Mouse (Mus musculus): Measurements from ENCODE around the gene Tusc2.

Gene Tusc2

DNA sequence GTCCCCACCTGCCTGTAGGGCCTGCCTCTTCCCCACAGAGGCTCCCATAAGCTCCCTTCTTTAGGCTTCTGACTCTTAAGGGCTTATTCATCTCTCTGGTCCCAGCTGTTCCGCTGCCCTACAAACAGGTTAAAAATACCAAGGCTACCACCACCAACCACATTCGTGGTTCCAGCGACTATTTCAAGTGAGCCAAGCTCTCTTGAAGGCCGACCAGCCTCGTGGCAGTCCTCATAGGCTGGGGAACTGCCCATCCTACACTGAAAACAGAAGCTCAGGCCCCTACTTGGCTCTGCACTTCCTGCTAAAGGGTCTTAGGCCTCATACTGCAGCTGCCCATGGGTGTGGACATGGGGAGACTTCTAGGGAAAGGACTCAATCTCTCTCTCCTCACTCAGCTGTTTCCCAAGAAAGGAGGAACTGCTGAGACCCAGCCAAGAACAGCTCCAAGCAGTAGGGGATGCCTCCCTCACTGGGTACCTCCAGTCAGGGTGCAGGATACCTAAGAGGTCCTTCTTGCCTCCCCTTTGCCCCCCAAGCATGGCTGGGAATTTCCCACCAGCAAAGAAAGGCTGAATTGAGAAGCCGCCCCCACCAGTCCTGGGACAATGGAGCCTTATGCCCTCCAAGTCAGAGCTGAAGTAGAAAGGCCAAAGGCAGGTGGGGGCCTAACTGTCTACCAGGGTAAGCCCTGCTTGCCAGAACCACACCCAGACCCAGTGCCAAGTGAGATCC, 48.6 kb downstream of the Tusc2 start:
- no peak for DNase-seq (ENCODE audit: low spot score)

DNA sequence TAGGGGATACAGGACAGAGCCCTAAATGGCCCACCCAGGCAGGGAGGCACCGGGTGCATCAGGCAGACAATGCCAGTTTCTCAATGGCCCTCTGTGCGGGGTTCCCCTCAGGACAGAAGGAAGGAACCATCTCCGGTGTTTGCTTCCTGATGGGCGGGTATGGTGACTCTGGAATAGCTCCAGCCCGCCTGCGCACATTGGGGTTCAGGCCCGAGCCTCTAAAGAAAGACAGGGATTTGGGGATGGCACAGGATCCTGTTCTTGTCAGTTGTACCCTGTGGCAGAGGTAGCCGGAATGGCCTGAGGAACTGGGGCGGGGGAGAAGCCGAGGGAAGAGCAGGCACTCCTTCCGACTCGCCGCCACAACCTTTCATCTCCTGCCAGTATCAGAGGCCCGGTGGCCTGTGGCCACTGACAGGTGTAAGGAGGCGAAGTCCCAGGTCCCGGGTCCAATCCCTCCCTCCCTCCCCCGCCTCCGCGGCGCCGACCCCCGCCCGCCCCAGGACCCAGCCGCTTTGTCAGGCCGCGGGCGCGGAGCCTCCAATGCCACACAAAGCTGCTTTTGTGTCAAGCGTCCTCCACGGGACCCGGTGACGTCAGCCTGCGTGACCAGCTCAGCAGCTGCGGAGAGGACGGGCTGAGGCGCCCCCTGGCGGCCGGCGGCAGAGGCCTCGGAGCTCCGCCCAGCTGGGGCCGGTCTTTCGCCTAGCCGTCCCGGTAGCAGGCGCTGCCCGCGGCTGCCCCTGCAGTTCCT, 49.3 kb downstream of the Tusc2 start:
- peak; percentile 94 for DNase-seq (ENCODE audit: low spot score)

DNA sequence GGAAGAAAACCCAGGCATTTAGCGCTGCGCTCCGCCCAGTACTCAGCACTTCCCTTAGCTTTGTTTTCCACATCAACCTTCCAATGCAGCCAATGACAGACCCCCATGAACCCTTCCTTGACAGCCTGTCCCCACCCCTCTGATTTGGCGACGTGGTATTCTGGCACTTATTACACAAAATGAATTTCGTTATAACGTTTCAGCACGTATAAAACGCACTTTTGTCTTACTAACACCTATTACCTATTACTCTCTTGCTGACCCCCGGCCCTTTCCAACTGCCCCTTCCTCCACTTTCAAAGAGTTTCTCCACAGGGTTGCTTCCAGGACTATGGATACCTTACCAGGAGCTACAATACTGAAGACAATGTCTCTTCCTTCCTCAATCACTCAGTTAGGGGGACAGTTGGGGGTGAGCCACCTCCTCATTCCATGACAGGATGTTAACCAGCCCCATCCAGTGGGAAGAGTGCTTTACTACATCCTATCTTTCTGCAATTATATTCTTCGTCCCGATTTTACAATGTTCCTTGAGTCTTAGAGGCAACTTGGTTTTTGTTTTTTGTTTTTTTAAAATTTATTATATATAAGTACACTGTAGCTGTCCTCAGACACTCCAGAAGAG, 50.0 kb downstream of the Tusc2 start:
- DNase-seq (ENCODE audit: low spot score): no peak

DNA sequence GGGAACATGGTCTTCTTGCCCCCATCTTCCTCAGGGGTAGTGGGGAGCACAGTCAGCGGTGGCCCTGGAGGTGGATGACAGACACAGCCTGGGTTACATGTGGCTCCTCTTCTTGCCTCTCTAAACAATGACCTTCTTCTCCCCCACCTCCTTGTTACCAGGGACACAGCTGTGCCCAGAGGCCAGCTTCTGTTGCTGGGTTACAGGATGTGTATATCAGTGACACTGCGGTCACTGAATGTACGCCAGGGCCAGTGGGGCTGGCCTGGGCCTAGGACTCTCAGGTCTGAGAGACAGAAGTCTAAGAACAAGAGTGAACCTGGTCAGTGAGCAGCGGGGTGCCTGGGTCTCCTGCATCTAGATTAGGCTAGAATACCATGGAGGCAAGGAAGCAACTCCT, 52.0 kb downstream of the Tusc2 start:
- no peak for DNase-seq (ENCODE audit: low spot score)
